Mouse (Mus musculus) forebrain, embryonic 15.5 days (tissue): ENCODE results near the gene Rreb1. TPM values are rescaled to one million over a fixed set of nuclear protein-coding genes. Genes with fewer than 3 reads are reported as not detected.

Experiments
- ATAC-seq: fragments of 200-750 bp; cut with Nextera tagmentation; replicated peaks from 2 replicates; pipeline ENCODE4 v1.8.0; 2017; ENCODE audit warnings: mild to moderate bottlenecking, moderate TSS enrichment, moderate library complexity
- H3K27ac ChIP-seq: fragments of 300-500 bp; sonication (generic); replicated peaks from 2 replicates; pipeline ENCODE4 v1.5.1; 2015; ENCODE audit warnings: mild to moderate bottlenecking, inconsistent platforms
- H3K27me3 ChIP-seq: fragments of 300-500 bp; sonication (generic); 2 replicates; pipeline ENCODE4 v1.6.1; 2015; ENCODE audit warnings: inconsistent platforms
- H3K36me3 ChIP-seq: fragments of 300-500 bp; sonication (generic); 2 replicates; pipeline ENCODE4 v1.6.1; 2015; ENCODE audit warnings: mild to moderate bottlenecking, inconsistent platforms
- H3K4me1 ChIP-seq: fragments of 300-500 bp; sonication (generic); 2 replicates; pipeline ENCODE4 v1.6.1; 2015; ENCODE audit warnings: inconsistent platforms
- H3K4me2 ChIP-seq: fragments of 300-500 bp; sonication (generic); replicated peaks from 2 replicates; pipeline ENCODE4 v1.6.1; 2015; ENCODE audit warnings: mild to moderate bottlenecking, inconsistent platforms
- H3K4me3 ChIP-seq: fragments of 300-500 bp; sonication (generic); 2 replicates; pipeline ENCODE4 v1.5.1; 2015; ENCODE audit warnings: mild to moderate bottlenecking, inconsistent platforms
- H3K9ac ChIP-seq: fragments of 300-500 bp; sonication (generic); replicated peaks from 2 replicates; pipeline ENCODE4 v1.6.1; 2015; ENCODE audit warnings: mild to moderate bottlenecking, inconsistent platforms
- H3K9me3 ChIP-seq: fragments of 300-500 bp; sonication (generic); 2 replicates; pipeline ENCODE4 v1.6.1; 2016; ENCODE audit warnings: inconsistent platforms
- WGBS: fragments of 180-500 bp; shearing (Covaris S2); methylation state at CpG from one replicate; pipeline ENCODE4 v1.1.7; 2015; ENCODE audit warnings: mixed read lengths; 5-methylcytosine and 5-hydroxymethylcytosine counted together
- polyA plus RNA-seq: library from polyadenylated mRNA; unstranded; fragments of >200 nt; fragmentation: Nextera tagmentation; extraction: Ambion mirVana; gene quantifications from 2 replicates; pipeline ENCODE4 v1.2.1, GENCODE M21; 2015

The Rreb1 gene
- polyA plus RNA-seq, 1 experiment from 2014 or later, result 1.8 TPM

- Histone ChIP-seq H3K9ac (no peak overlapping the region), H3K4me3 (no peak overlapping the region), H3K36me3 (no peaks in the 10 kb centered on the region), H3K27ac (no peak overlapping the region), H3K27me3 (no peaks in the 10 kb centered on the region), H3K4me2 (no peak overlapping the region), H3K9me3 (no peaks in the 10 kb centered on the region), H3K4me1 (no peaks in the 10 kb centered on the region)
- ATAC-seq, result no peak
- WGBS, result 89% methylated on average over 1 of the region's 1 CpGs
Observed at GRCm38 (mm10) chr13:37896423-37896822, 118.2 kb downstream of the Rreb1 start.

- ATAC-seq, result no peak
- H3K9ac ChIP-seq, result no peak overlapping the region
- 90% methylated on average over 5 of the region's 5 CpGs for WGBS
- no peak overlapping the region for H3K4me2 ChIP-seq
- H3K4me3 ChIP-seq, result no peak overlapping the region
- H3K9me3 ChIP-seq, result no peaks in the 10 kb centered on the region
- H3K27me3 ChIP-seq, result no peaks in the 10 kb centered on the region
- no peak overlapping the region for H3K27ac ChIP-seq
- no peaks in the 10 kb centered on the region for H3K36me3 ChIP-seq
- H3K4me1 ChIP-seq, result no peaks in the 10 kb centered on the region
Observed at GRCm38 (mm10) chr13:37898772-37899171, 120.6 kb downstream of the Rreb1 start.

GRCm38 (mm10) chr13:37903036-37903435 is 124.8 kb downstream of the Rreb1 start:
- Histone ChIP-seq H3K4me2 (no peak overlapping the region), H3K4me3 (no peak overlapping the region), H3K27me3 (no peaks in the 10 kb centered on the region), H3K9me3 (no peaks in the 10 kb centered on the region), H3K27ac (no peak overlapping the region), H3K9ac (no peak overlapping the region), H3K4me1 (no peaks in the 10 kb centered on the region), H3K36me3 (no peaks in the 10 kb centered on the region)
- no peak for ATAC-seq
- WGBS, result 97% methylated on average over 3 of the region's 3 CpGs

- Histone ChIP-seq H3K4me3 (no peak overlapping the region), H3K4me2 (no peak overlapping the region), H3K9me3 (no peaks in the 10 kb centered on the region), H3K36me3 (no peaks in the 10 kb centered on the region), H3K27me3 (no peaks in the 10 kb centered on the region), H3K9ac (no peak overlapping the region), H3K4me1 (no peaks in the 10 kb centered on the region), H3K27ac (no peak overlapping the region)
- no peak for ATAC-seq
- WGBS, result 95% methylated on average over 4 of the region's 4 CpGs
Observed at GRCm38 (mm10) chr13:37903476-37903875, 125.3 kb downstream of the Rreb1 start.

DNA sequence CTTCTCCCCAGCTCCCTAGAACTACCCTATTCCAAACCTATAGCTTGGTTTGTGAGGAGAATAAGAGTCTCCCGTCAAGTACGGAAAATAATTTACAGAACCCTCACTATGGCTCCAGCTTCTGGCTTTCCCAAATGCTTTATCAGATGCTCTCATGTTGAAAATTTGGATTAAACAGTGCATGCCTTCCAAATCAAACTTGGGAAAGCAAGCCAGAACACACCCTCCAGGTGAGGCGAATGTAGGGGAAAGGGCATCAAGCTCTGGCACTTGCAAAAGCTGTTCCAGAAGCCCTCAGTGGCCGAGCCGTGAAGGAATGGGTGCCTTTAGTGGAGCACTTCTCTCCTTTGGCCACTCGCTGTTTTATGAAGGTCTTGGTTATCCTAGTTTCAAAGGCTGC is 126.2 kb downstream of the Rreb1 start:
- no peak overlapping the region for H3K9ac ChIP-seq
- no peaks in the 10 kb centered on the region for H3K4me1 ChIP-seq
- no peak overlapping the region for H3K4me2 ChIP-seq
- WGBS, result 95% methylated on average over 6 of the region's 6 CpGs
- H3K9me3 ChIP-seq, result no peaks in the 10 kb centered on the region
- no peak overlapping the region for H3K4me3 ChIP-seq
- no peaks in the 10 kb centered on the region for H3K36me3 ChIP-seq
- ATAC-seq, result no peak
- H3K27me3 ChIP-seq, result no peaks in the 10 kb centered on the region
- no peak overlapping the region for H3K27ac ChIP-seq

GRCm38 (mm10) chr13:37908061-37908460 is 129.9 kb downstream of the Rreb1 start:
- Histone ChIP-seq H3K4me2 (no peak overlapping the region), H3K27ac (no peak overlapping the region), H3K4me3 (no peak overlapping the region), H3K9me3 (no peaks in the 10 kb centered on the region), H3K36me3 (no peaks in the 10 kb centered on the region), H3K9ac (no peak overlapping the region), H3K27me3 (no peaks in the 10 kb centered on the region), H3K4me1 (no peaks in the 10 kb centered on the region)
- no peak for ATAC-seq
- WGBS, result 85% methylated on average over 9 of the region's 9 CpGs

DNA sequence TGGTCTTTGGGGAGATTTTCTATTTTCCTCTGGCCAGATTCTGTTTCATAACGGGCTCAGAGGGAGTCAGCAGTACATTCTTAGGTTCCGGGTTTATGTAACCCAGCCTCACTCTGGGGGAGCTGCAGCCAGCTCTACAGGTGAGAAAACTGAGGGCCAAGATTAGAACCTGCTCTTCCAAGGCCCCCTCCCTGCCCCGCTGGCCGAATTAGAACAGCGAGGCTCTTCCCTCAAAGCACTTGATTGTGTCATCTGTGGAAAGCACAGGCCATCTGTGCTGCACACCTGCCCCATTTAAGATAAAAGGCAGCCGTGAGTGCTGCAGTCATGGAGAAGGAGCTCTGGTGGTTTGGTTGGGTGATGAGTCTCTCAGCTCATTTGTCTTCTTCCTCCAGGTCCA is 130.3 kb downstream of the Rreb1 start:
- no peak for ATAC-seq
- 81% methylated on average over 6 of the region's 6 CpGs for WGBS
- H3K4me3 ChIP-seq, result no peak overlapping the region

DNA sequence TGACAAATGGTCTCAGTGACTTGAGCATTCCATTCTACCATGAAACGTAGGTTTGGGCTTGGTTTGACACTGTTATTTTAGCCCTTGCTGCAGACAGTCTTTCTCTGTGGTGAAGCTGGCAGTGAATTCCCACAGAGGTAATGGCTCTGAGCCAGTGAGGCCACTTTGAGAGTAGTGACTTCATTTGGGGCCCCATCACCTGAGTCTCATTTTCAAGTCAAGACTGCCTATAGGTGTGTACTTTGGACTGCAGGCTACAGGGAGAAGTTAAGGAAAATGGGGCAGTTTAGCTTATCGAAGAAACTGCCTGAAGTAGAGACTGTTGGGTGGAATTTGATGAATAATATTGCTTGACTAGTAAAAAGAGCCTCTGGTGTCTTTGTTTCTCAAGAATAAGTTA is 131.0 kb downstream of the Rreb1 start:
- H3K4me2 ChIP-seq, result no peak overlapping the region
- 85% methylated on average over 2 of the region's 2 CpGs for WGBS
- no peak for ATAC-seq
- no peaks in the 10 kb centered on the region for H3K4me1 ChIP-seq
- H3K36me3 ChIP-seq, result no peaks in the 10 kb centered on the region
- no peak overlapping the region for H3K4me3 ChIP-seq
- H3K27me3 ChIP-seq, result no peaks in the 10 kb centered on the region
- no peak overlapping the region for H3K9ac ChIP-seq
- H3K27ac ChIP-seq, result no peak overlapping the region
- H3K9me3 ChIP-seq, result no peaks in the 10 kb centered on the region

More for the DNA sequence above, 130.3 kb downstream of the Rreb1 start:
- Histone ChIP-seq H3K9me3 (no peaks in the 10 kb centered on the region), H3K9ac (no peak overlapping the region), H3K36me3 (no peaks in the 10 kb centered on the region), H3K27me3 (no peaks in the 10 kb centered on the region), H3K27ac (no peak overlapping the region), H3K4me1 (no peaks in the 10 kb centered on the region), H3K4me2 (no peak overlapping the region)

- no peak overlapping the region for H3K4me3 ChIP-seq
- H3K36me3 ChIP-seq, result no peaks in the 10 kb centered on the region
- H3K4me1 ChIP-seq, result no peaks in the 10 kb centered on the region
- H3K9ac ChIP-seq, result no peak overlapping the region
- ATAC-seq, result no peak
- H3K27ac ChIP-seq, result no peak overlapping the region
- 83% methylated on average over 6 of the region's 6 CpGs for WGBS
- H3K27me3 ChIP-seq, result no peaks in the 10 kb centered on the region
- H3K9me3 ChIP-seq, result no peaks in the 10 kb centered on the region
- H3K4me2 ChIP-seq, result no peak overlapping the region
Observed at GRCm38 (mm10) chr13:37912011-37912410, 133.8 kb downstream of the Rreb1 start.

GRCm38 (mm10) chr13:37912591-37913467 is 134.6 kb downstream of the Rreb1 start:
- Histone ChIP-seq H3K4me1 (no peaks in the 10 kb centered on the region), H3K9ac (no peak overlapping the region), H3K27me3 (no peaks in the 10 kb centered on the region), H3K4me3 (no peak overlapping the region), H3K36me3 (no peaks in the 10 kb centered on the region), H3K27ac (no peak overlapping the region), H3K4me2 (no peak overlapping the region), H3K9me3 (no peaks in the 10 kb centered on the region)
- no peak for ATAC-seq
- 59% methylated on average over 12 of the region's 12 CpGs for WGBS

DNA sequence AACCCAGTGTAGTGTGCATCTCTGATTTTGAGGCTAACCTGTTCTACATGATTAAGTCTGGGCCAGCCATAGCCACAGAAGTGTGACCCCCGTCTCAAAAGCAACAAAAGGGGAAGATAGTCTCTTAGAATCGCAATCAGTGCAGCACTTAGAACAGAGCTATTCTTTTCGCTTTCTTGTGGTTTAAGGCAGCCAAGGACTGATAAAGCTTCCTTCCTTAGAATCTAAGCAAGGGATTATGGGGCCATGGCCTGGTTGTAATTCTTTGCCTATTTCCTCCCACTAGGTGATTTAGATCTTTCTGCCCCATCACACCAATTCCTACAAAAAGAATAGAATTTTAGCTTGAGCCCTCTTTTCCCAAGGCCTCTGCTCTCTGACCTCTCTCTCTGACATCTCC is 135.8 kb downstream of the Rreb1 start:
- Histone ChIP-seq H3K27ac (no peak overlapping the region), H3K4me1 (no peaks in the 10 kb centered on the region), H3K9me3 (no peaks in the 10 kb centered on the region), H3K4me2 (no peak overlapping the region), H3K4me3 (no peak overlapping the region), H3K9ac (no peak overlapping the region), H3K27me3 (no peaks in the 10 kb centered on the region), H3K36me3 (no peaks in the 10 kb centered on the region)
- 55% methylated on average over 3 of the region's 3 CpGs for WGBS
- ATAC-seq, result no peak

GRCm38 (mm10) chr13:37918336-37919261 is 140.4 kb downstream of the Rreb1 start:
- H3K4me1 ChIP-seq, result peaks cover 2% of the 10 kb centered on the region; the same call in 1 of the 2 replicates
- 83% methylated on average over 15 of the region's 15 CpGs for WGBS
- ATAC-seq, result no peak
- H3K36me3 ChIP-seq, result no peaks in the 10 kb centered on the region
- H3K9me3 ChIP-seq, result no peaks in the 10 kb centered on the region
- H3K4me3 ChIP-seq, result no peak overlapping the region
- no peak overlapping the region for H3K27ac ChIP-seq
- H3K4me2 ChIP-seq, result no peak overlapping the region
- H3K9ac ChIP-seq, result no peak overlapping the region
- H3K27me3 ChIP-seq, result no peaks in the 10 kb centered on the region
